Mouse (Mus musculus): ENCODE results near the gene Tfdp1.

DNA sequence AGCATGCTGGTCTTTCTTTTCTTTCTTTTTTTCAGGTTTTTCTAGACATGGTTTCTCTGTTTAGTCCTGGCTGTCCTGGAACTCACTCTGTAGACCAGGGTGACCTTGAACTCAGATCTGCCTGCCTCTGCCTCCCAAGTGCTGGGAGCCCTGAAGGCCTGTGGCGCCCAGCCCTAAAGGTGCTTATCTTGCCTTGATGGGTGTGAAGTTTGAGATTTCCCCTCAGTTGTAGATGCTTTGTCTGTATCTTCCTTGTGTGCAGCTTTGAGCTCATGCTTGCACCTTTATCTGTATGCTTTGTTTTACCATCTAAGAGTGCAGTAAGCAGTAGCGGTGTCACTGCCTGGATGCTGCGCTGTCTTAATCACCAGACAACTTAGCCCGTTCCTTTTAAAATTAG, 4.6 kb downstream of the Tfdp1 start:
- TF ChIP-seq CTCF (IDR thresholded peaks at IDR 0.05; ENCODE audit: insufficient read depth, low read depth, low read length) (no peak), POLR2A (IDR thresholded peaks at IDR 0.05; ENCODE audit: insufficient read depth, low read depth, low read length) (no peak)
